Mouse (Mus musculus) mature B cell (primary cell): ENCODE data around the gene Sardh.

Experiments used
- in situ Hi-C: fragments of 300-500 bp; cut with MboI; formaldehyde crosslinking; loops from 2 replicates; pipeline ENCODE4 v1.14.3; 2019

The Sardh gene

GRCm38 (mm10) chr2:27248211-27248610 lies at the start of gene Sardh:
Sardh (minus strand) TSS chr2:27248337.
- in situ Hi-C loops = no loop called here

GRCm38 (mm10) chr2:27296656-27297406 lies 48.7 kb upstream of the Sardh start:
- in situ Hi-C loops = no loop called here

GRCm38 (mm10) chr2:27294777-27295176 lies 46.6 kb upstream of the Sardh start:
- in situ Hi-C loops = no loop called here

GRCm38 (mm10) chr2:27289019-27289418 lies 40.9 kb upstream of the Sardh start:
- in situ Hi-C loops = loop anchor here (5.0 kb wide), 1 partner anchor 138 kb away; the partner anchor contains the start of gene Vav2

- in situ Hi-C loops = loop anchor here (5.0 kb wide), 1 partner anchor 140 kb away; the partner anchor contains the start of gene Vav2
These were observed 39.0 kb upstream of the Sardh start for GRCm38 (mm10) chr2:27286971-27287710.

- in situ Hi-C loops = no loop called here
These were observed 36.3 kb upstream of the Sardh start for GRCm38 (mm10) chr2:27284441-27284840.

- in situ Hi-C loops = no loop called here
These were observed 33.6 kb upstream of the Sardh start for GRCm38 (mm10) chr2:27281771-27282170.

- in situ Hi-C loops = no loop called here
These were observed 32.9 kb upstream of the Sardh start for GRCm38 (mm10) chr2:27280920-27281611.

GRCm38 (mm10) chr2:27278859-27279258 lies 30.7 kb upstream of the Sardh start:
- in situ Hi-C loops = no loop called here

GRCm38 (mm10) chr2:27268325-27268724 lies 20.2 kb upstream of the Sardh start:
- in situ Hi-C loops = no loop called here

- in situ Hi-C loops = no loop called here
These were observed 17.7 kb upstream of the Sardh start for GRCm38 (mm10) chr2:27265819-27266218.

- in situ Hi-C loops = no loop called here
These were observed 14.8 kb upstream of the Sardh start for GRCm38 (mm10) chr2:27262984-27263383.

GRCm38 (mm10) chr2:27251434-27251833 lies 3.3 kb upstream of the Sardh start:
- in situ Hi-C loops = no loop called here

- in situ Hi-C loops = no loop called here
These were observed 662 bp downstream of the Sardh start for GRCm38 (mm10) chr2:27247487-27247863.

- in situ Hi-C loops = no loop called here
These were observed 1.2 kb downstream of the Sardh start for GRCm38 (mm10) chr2:27246712-27247486.

GRCm38 (mm10) chr2:27245947-27246346 lies 2.2 kb downstream of the Sardh start:
- in situ Hi-C loops = no loop called here

- in situ Hi-C loops = loop anchor here (10.0 kb wide), 2 partner anchors 163 to 193 kb away; partner anchors contain the start of genes Adamtsl2 and Mymk
These were observed 10.8 kb downstream of the Sardh start for GRCm38 (mm10) chr2:27237342-27237741.

- in situ Hi-C loops = loop anchor here (10.0 kb wide), 2 partner anchors 161 to 191 kb away; partner anchors contain the start of genes Adamtsl2 and Mymk
These were observed 12.4 kb downstream of the Sardh start for GRCm38 (mm10) chr2:27235729-27236128.

GRCm38 (mm10) chr2:27232376-27232775 lies 15.8 kb downstream of the Sardh start:
- in situ Hi-C loops = loop anchor here (10.0 kb wide), 2 partner anchors 158 to 188 kb away; partner anchors contain the start of genes Adamtsl2 and Mymk

GRCm38 (mm10) chr2:27229481-27230105 lies 18.5 kb downstream of the Sardh start:
- in situ Hi-C loops = loop anchor here (10.0 kb wide), 2 partner anchors 155 to 185 kb away; partner anchors contain the start of genes Adamtsl2 and Mymk
